Mouse (Mus musculus): ENCODE measurements at regions not wholly inside any gene's neighbourhood (a gene's known extent, or its start where the extent isn't known, plus 50 kb on each side); places are given as distances from the start of the nearest gene placed in this dataset.

DNA sequence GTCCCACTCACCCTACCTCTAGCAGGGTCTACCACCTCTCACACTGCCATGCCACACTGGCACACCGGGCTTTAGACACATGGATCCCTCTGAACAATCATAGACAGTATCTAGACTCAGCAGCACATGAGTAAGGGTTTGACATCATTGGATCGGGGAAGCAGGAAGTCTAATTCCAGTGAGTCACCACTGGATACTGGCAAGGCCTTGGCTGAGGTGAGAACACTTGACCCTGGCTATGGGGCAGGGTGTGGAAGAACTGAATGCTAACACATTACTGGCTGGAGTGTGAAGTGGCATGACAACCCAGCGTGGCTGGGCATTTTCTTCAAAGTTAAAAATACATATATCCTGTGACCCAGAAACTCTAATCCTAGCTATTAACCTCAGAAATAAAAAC is 114.4 kb downstream of the H2afy start:
- intact Hi-C loops (cut with DNase I): no loop called here

DNA sequence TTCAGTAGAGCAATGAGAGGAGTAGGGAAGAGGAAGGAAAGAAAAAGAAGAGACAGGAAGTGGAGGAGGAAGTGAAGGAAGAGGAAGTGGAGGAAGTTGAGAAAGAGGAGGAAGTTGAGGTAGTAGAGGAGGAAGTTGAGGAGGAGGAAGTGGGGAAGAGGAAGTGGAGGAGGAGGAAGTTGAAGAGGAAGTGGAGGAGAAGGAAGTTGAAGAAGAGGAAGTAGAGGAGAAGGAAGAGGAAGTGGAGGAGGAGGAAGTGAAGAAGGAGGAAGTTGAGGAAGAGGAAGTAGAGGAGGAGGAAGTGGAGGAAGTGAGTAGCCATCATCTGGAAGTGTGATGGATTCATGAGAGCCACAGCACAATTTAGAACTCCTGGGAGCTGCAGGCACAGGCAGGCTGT is 122.2 kb downstream of the H2afy start:
- intact Hi-C loops (cut with DNase I): no loop called here

DNA sequence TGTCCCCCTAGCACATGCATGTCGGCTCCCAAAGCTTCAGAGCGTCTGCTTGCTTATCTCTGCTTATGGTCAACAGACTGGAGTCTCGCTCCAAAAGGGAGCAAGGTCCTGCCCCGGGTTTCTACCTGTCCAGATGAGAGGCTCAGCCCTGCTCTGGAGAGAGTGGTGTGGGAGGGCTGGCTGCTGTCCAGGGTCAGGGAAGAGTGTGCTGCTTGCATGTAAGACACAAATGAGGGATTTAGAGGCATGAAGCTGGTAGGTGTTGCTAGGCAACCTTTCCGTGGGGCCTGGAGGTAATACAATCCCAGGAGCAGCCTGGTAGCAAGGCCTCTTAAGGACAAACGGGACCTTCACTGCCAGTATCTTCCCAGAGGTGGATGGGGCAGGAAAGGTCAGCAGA is 125.7 kb downstream of the H2afy start:
- intact Hi-C loops (cut with DNase I): no loop called here

DNA sequence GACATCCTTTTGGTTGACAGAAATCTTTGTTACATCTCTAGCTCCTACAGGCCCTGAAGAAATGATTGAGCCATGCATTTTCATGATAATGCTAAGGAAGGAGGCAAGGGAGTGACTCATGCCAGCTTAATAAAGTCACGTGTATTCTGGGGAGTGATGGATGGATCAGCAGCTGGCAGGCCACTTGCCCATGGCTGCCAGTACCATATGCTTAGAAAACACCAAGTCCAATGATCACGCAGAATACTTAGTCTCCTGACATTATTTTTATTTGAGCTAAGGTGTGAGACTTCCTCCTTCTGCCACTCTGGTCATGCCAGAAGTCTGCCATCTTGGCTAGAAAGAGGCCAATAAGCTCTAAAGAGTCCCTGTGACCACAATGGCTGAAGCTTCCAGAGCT is 129.3 kb downstream of the H2afy start:
- intact Hi-C loops (cut with DNase I): no loop called here

DNA sequence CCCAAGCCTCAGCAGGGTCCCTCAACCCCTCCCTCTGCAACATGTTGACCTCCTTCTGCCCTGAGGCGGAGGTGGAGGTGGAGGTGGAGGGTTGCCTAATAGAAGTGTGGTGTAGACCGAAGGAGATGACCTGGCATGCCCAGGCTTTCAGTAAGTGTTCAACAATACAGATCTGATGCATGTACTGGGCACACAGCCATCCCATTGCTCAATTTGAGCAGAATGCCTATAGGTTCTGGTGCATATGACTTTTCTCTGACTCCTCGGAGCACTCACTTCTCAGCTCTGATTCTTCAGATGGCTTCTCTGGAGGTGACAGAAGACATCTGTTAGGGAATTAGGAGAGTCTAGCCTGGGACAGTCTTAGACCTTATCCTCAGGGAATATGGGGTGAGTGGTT is 130.4 kb downstream of the H2afy start:
- intact Hi-C loops (cut with DNase I): no loop called here

DNA sequence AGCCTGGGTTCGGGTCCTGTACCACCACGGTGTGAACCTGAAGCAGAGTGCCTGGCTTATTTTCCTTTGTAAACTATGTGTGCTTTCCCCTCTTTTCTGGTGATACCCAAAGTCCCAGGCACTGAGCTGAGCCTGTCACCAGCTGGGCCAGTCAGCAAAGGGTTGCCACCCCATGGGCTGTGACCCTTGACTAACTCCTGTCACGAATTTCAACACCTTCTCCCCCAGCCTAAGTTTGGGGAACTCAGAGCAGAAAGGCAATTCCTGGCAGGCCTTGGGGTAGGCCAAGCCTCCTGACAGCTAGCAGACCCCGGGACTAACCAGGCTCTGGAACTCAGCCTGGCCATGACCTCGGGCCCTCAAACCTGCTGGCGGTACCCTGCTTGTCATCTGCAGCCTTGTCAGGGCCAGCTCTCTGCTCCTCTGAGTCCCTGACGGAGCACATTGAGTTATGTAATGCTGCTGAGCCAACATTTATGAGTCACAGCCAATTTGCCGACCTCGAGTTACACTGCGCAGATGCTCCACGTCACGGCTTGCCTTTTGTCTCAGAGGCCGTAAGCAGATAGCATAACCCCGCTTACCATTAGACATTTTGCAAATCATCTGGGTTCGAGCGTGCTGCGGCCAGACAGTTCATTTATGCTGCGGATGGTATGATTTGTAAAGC is 132.3 kb downstream of the H2afy start:
- intact Hi-C loops (cut with DNase I): no loop called here

DNA sequence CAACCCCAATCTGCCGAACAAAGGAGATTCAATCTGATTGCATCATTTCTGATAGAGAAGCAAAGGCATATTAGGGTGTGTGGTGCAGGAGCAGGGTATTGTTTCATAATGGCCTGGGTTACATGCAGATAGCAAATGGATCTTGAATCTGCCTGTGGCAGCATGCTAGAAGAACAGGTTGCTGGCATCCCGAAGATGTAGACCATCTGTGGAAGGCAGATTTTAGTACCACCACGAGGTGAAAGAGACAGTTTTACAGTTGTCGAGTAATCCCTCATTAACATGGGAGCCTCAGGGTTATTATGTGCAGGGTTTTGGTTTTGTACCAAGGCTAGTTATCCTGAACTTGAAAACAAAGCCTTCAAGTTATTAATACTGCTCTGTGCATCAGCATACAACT is 140.9 kb downstream of the H2afy start:
- intact Hi-C loops (cut with DNase I): no loop called here

DNA sequence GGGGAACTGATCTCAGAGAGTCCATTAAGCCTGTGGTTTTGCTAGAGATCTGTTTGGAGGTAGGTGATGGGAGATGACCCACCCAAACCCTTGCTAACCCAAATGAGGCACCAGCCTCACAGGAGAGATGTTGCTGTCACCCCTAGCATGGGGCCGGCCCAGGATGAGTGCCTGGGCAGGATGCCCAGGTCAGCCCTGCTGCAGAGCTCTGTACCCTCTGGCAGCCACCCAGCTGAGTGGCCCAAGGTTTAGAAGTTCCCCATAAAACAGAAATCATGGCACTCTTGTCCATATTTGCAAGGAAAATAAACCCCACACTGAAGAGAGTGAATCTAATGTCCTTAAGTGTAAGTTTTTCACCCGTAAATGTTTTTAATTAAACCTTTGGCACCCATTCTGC is 141.7 kb downstream of the H2afy start:
- intact Hi-C loops (cut with DNase I): no loop called here

DNA sequence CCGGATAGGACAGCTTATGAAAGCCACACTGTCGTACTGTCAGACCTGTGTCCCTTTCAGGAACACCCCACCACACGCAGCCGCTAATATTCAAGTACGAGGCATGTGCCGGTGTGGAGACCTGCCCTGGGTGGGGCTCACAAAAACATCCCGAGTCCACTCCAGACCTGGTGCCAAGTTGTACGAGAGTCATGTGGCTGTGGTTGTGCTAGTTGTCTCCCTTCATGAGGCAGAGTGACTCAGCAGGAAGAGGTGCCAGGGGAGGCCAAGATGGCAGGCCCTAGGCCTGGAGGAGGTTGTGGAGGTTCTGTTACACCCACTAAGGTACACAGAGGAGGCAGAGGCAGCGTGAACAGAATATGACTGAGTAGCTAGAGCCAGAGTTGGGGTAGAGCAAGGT is 143.5 kb downstream of the H2afy start:
- intact Hi-C loops (cut with DNase I): no loop called here

DNA sequence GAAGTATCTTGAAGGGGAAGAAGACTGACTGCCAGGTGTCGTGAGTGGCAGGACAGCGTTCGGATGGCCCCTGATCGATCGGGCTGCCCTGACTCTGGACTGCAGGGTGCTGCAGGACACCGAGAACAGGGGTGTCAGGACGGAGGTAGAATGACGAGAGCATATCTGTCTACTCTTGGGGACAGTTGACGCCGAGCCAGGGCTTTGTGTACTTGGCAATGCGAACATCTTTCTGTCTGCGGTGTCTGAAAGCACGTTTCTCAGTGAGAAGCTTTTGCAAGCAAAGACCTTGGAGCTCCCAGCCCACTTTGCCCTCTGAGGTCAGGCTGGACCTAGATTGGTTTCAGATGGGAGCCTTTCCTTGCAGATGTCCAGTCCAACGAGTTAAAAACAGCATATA is 144.9 kb downstream of the H2afy start:
- intact Hi-C loops (cut with DNase I): no loop called here

DNA sequence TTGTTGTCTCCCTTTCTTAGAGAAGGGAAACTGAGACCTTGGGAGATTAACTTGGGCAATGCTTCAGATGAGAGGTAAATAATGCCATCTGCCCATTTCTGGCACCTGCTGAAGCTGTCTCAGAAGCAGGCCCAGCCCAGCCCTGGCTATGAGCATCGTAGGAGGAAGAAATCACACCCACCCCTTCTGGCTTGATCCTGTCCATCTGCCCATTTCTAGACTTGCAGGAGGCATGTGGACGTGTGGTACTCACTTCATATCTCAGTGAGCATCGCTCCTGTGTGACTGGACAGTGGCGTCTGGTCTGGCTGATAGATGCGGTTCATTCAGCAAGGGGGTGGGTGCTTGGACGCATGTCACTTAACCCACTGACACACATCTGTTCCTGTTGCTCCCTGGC is 146.0 kb downstream of the H2afy start:
- intact Hi-C loops (cut with DNase I): no loop called here

DNA sequence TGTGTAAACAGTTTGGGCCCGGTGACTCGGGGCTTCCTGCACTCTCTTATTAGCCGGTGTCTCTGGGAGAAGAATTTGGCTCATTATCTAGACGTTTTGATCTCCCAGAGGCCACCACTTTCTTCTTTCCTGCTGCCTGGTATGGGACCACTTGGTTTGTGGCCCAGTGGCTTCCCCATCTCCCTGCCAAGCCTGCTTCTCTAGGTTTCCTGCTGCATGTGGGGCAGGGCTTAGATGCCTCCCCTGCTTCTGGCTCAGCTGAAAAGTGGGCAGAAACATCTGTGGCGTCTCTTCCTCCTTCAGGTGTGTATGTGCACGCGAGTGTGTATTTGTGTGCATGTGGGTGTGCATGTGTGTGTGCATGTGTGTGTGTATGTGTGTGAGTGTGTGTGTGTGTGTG is 146.8 kb downstream of the H2afy start:
- intact Hi-C loops (cut with DNase I): no loop called here

DNA sequence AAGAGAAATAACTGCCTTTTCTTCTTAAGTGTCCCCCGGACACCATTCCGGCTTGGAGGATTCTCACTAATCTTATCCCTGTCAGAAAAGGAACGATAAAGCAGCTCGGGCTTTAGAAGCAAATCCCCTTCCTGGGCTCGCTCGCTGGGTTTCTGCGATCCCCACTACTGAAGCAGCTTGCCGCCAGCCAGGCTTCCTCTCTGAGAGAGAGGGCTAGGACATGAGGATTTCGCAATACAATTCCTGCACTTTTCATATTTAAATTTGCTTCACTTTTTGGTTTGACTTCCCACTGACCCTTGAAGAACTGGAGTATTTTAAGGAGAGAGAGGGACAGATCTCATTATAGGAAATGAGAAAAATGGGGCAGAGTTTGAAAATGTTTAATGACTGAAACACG is 149.4 kb upstream of the Pitx1 start:
- intact Hi-C loops (cut with DNase I): no loop called here

DNA sequence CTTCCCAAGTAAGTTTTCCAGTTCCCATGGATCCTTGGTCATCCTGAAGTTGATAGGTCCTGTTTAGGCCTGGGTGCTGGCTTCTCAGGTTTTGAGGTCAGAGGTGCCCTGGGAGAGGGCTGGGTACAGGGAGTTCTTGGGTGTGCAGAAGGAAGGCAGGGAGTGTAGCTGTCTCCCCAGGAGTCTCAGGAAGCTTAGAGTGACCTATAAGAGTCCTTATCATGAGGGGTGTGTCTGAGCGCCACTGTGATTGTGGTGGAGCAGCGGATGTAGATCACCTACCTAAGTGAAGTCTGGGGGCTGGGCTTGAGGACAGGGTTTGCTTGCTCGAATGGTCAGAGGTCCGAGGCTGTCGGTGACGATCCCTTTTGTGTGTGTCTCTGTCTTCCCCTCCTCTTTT is 148.8 kb upstream of the Pitx1 start:
- intact Hi-C loops (cut with DNase I): no loop called here

DNA sequence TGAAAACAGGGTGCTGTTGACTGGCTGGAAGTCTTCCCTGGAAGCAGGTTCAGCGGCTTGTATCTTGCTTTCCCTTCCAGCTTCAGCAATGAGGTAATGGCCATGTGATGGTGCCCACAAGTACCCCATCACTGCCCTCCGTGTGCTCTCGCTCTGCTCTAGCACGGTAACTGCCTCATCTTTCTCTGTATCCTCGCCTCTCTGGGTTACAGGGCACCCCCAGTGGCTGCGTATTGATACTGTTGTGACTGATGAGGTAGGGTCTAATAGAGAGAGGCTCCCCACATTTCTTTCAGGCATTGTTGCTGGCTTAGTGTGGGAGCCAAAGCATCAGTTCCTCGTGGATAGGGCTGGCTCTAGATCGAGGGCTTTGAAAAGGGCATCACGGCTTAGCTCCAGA is 147.9 kb upstream of the Pitx1 start:
- intact Hi-C loops (cut with DNase I): no loop called here

DNA sequence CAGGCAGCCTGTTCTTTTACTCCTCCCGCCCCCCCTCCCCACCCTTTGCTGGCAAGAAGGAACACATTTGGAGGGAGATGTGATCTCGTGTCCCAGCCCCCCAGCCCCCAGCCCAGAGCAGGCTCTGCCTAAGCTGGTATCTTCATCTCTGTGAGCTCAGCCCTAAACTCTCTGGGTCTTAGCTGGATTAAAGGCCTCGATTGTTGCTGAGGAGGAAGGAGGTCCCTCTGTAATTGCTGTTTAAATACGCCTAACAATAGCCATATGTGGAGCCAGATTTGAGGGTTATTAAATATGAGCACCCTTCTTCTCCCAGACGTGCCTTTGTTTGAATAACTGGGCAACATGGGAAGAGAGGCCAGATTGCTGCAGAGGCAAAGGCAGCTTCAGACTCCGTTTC is 145.0 kb upstream of the Pitx1 start:
- intact Hi-C loops (cut with DNase I): no loop called here

DNA sequence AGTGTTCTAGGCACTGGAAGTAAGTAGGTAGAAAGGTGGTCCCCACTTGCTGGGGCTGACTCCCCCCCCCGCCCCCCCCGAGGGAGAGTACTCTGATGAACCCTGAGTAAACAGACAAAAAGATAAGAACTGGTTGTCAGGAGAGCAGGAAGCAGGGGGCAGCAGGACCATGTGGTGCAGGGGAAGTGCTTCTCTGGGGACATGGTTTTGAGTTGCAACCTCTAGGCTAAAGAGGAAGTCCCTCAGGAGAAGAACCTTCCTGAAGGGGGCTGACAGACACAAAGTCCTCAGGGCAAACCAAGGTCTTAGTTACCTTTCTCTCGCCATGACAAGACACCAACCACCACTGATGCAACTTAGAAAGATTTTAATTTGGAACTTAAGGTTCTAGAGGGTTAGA is 141.9 kb upstream of the Pitx1 start:
- intact Hi-C loops (cut with DNase I): no loop called here

DNA sequence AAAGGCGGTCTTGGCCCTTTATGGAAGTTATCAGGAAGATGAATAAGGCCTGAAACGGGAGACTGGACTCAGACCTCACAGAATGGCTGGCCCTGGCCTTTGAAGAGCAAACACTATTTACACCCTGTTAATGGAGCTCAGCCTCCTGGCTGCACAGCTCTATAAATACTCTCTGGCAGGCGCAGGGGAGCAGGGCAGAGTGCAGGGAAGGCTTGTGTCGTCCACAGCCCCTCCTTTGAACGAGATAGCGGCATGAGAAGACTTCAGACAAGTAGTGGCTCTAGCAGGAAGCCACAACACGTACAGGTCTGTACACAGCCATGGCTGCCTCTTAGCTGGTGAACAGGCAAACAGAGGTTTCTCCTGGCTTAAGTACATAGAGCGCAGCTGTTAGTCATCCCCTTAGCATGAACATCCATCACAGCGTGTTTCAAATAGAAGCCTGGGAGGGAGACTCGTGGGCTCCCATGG is 141.0 kb upstream of the Pitx1 start:
- intact Hi-C loops (cut with DNase I): no loop called here

DNA sequence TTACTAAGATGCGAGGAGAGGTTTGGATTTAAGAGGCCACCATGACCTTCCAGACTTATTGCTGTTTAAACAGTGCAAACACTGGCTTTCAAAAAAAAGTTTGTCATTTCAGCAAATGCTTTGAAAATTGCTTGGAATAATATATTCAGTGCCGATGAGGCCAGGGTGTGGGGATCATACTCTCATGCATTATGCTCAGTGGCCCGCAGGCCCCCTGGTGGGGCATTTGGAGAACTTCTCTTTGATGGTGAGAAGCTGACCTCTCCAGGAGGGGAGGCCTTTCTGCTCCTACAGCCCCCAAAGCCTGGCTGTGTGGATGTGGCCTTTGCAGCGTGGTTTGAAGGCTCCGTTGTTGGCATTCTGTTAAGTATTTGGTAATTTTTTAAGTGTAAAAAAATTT is 138.1 kb upstream of the Pitx1 start:
- intact Hi-C loops (cut with DNase I): no loop called here

DNA sequence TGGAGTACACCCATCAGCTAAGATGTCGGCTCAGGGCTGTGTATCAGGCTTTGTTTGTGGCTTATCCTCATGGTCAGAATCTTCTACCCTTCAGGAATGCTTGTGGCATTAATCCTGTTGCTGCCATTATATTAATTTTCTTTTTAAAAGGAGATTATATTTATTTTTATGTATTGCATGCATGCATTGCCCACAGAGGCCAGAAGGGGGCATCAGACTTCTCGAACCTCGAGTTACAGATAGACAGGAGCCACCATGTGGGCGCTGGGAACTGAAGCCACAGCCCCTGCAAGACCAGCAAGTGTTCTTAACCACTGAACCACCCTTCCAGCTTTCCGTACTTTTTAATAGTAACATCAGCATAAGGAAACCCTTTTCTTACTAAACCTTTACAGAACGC is 134.7 kb upstream of the Pitx1 start:
- intact Hi-C loops (cut with DNase I): no loop called here

DNA sequence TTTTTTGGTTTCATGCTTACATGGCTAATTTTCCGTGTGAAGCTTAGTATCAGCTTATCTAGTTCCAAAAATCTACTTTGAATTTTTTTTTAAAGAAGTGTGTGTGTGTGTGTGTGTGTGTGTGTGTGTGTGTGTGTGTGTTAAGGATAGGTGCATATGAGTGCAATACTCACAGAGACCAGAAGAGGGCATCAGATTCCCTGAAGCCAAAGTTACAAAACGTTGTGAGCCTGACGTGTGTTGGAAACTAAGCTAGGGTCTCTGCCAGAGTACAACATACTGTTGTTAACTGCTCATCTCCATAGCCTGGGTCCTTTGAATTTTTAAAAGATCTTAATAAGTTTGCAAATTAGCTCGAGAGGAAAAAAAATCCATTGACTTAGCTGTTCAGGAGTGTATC is 133.5 kb upstream of the Pitx1 start:
- intact Hi-C loops (cut with DNase I): loop anchor here (10.0 kb wide), 2 partner anchors 125 to 185 kb away; no protein-coding TSS in a partner anchor

DNA sequence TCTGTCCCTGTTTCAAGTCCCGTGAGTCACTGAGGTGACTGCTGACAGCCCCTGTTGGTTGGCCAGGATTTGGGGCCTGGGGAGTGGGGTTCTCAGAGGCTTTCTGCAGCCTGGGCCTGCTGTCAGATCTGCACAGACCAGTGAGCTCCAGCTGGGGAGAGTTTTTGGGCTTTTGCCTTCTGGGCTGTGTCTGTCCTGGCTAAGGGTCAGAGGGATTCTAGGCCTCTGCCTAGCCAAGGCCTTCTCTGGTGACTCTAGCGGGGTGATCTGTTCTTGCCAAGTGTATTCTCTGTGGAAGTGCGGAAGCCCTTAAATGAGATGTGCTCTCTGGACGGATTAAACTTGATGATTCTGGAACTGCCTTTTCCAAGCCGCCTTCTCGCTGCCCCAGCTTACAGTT is 131.2 kb upstream of the Pitx1 start:
- intact Hi-C loops (cut with DNase I): loop anchor here (10.0 kb wide), 2 partner anchors 122 to 188 kb away; no protein-coding TSS in a partner anchor

DNA sequence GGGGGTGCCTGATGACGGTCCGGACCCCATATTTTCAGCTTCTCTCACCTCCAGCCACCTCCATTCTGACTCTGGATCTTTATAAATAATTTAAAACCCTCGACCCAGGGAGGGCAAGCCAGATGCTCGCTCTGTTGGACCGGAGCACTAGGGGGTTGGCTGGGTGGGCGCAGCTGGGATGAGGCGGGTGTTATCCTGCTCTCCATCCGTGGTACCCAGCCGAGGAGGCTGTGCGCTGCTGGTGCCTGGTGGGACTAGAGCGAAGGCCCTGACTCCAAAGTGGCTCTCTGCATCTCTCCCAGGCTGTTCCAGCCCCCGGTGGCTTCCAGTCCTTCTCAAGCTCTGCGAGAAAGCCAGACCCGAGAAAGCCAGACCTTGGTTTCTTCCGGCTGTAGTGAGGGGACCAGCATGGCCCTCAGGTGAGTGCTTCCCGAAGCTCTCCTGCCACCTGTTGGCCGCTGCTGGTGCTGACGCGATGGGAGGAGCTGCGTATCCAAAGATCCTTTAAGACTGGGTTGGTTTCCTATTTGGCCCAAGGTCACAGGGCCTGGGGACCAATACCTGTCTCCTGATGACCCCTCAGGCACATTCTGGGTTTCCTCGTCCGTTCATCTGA is 127.1 kb upstream of the Pitx1 start:
- intact Hi-C loops (cut with DNase I): loop anchor here (10.0 kb wide), 2 partner anchors 118 to 192 kb away; no protein-coding TSS in a partner anchor

Data from adrenal gland (tissue).